In the genomic region with DNA sequence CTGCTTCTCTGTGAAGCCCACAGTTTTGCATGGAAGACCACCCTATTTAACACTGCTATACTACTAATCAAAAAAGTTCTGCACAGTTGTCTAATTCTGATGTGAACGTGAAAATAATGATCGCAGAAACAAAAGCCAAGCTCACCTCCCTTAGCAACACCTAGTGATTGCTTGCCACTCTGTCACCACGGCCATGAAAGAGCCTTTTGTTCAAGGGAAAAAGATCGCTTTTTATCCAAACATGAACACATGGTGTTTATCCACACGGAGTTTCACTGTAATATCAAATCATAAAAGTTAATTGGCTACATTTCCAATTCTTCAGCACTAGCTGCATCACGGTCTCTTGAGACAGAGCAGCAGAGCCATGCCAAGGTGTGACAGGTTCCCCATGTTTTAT, we compare ENCODE assay signal across 15 mouse cellular contexts.
"Had no signal": no experiment of that assay in that cellular context is flagged by ENCODE, and none has a peak within 500 bp of the region (broad histone marks: within the 10 kb centered on the region; RNA-seq: fewer than 3 reads in every experiment).

No protein-coding gene starts in this region.

- H3K4me3 ChIP-seq: neural tube, embryonic 15.5 days; stomach, embryonic 15.5 days had no signal

- H3K27ac ChIP-seq: neural tube, embryonic 15.5 days; stomach, embryonic 15.5 days; stomach, postnatal 0 days had no signal

- H3K4me1 ChIP-seq: stomach, embryonic 15.5 days had no signal

- H3K4me2 ChIP-seq: neural tube, embryonic 15.5 days; stomach, embryonic 15.5 days had no signal

- DNase-seq: retina, postnatal 1 day; right cerebral cortex, adult 18-20 months; right cerebral cortex, postnatal 14 days; right cerebral cortex, postnatal 25 days; right cerebral cortex, postnatal 4 days; spleen, adult 18-20 months; thymus, adult 18-20 months; thymus, adult 2 months; thymus, postnatal 14 days; thymus, postnatal 25 days; thymus, postnatal 36 days; thymus, postnatal 4 days had no signal

- H3K27me3 ChIP-seq: neural tube, embryonic 15.5 days; stomach, embryonic 15.5 days had no signal

- H3K36me3 ChIP-seq: neural tube, embryonic 15.5 days; stomach, embryonic 15.5 days had no signal

- H3K9ac ChIP-seq: neural tube, embryonic 15.5 days; stomach, embryonic 15.5 days had no signal

- H3K9me3 ChIP-seq: neural tube, embryonic 15.5 days; stomach, embryonic 15.5 days had no signal
